Mouse (Mus musculus) megakaryocyte, embryonic 14.5 days (primary cell): ENCODE results near the gene Scap.

ENCODE experiments used
- FLI1 ChIP-seq: IDR thresholded peaks from 2 replicates; pipeline ENCODE4 v1.6.1; 2012; ENCODE audit warnings: low read length, inconsistent platforms, mixed read lengths
- GATA1 ChIP-seq: IDR thresholded peaks from 3 replicates; pipeline ENCODE4 v1.6.1; 2012; ENCODE audit warnings: mixed read lengths, low read length, inconsistent platforms, borderline replicate concordance

DNA sequence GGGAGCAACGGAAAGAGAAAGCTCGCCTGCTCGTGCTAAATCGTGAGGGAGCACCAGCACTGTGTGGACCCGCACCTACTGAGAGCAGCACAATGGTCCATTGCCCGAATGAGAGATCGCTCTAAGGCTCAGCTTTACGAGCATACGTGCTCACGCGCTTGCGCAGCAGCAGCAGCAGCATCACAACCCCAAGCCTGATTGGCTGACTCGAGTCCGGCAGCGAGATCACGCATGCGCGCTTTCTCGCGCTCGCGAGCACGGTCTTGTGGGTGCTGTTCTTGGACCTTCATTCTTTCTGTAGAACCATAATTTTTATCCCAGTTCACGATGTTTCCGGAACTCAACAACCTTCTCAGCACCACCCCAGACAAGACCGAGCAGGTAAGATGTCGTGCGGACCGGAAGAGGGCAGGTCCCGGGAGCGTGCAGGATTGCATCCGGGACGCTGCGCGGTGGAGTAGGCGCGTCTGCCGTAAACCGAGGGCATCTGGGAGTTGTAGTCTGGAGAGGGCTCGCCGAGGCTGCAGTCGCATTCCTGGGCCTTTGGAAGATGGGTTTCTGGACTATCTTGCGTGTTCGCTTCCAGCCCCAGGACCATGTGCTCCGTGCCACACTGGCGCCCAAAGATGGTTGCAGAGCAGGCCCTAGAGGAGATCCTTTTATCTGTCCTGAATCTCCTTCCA is 28.0 kb upstream of the Scap start, which contains the start of gene Elp6:
- no peak for TF ChIP-seq GATA1
- no peak for TF ChIP-seq FLI1
